Mouse (Mus musculus): ENCODE results near the gene Ott.
"Not testable (repeated sequence)": the region's sequence is repeated elsewhere in the genome, so short reads cannot be mapped to it uniquely, and the experiment has no call there.

Ott gene

DNA sequence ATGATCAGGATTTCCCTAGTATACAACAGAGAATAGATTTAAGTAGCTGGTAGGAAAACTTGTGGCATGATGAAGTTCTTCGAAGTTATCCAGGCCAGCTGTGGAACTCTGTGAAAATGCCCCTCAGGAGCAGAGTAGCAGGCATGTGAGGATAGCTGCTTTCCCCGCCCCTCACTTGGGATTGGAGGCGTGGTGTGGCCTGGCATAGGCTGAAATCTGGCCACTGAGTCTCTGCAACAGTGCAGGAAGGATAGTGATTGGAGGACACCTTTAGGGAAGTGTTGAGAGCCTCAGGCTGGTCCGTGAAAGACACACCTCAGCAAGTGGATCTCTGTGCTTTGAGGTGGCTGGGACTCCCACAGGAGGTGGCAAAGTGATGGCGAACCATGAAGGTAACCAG lies at the start of gene Ott:
Ott (plus strand) TSS at position 301 of the 400 bp plus-strand sequence.
- DNase-seq (ENCODE audit: low spot score) = not testable (repeated sequence)

All from layer of hippocampus, adult 9-10 months (tissue).